ENCODE assay signal across 9 mouse cellular contexts in the genomic region with DNA sequence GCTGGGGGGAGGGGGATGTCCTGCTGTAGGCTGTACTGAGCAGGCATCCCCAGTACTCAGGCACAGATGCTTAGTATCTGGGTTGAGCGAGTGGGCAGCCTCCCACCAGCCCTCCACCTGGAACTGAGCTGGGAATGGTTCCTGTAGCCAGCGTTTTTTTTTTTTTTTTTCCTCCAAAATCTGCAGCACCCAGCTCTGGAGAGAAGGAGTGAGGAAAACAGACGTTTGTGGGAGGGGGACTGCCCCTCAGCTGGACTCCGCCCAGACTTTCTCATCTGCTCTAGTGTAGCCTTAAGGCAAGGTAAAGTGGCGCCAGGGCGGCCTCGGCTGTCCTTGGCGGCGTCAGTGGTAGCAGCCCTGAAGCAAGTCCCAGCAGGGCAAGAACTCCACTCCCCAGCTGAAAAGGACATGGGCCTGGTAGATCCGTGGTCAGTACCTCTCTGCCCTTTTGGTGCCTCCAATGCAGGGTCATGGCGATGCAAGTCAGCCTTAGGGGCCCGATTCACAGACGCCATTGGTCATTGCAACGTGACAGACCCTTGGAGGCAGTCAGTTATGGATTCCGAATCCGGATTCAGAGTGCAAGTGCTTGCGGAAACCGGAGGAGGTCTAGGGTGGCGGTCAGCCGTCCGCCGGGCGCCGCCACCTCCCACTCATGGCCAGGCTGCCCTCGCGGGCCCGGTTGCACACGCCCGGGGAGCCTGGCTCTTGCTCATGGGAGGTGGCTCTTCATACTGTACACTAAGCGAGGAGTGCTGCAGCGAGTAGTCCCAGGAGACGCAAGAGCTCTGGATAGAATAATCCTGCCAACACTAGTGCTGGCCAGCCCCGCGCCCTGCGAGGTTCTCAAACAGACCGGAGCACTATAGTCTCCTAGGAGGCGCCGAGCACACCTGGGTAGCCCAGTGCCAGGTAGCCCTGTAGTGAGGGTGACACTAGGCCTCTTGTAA. TPM values are rescaled to one million over a fixed set of nuclear protein-coding genes. Genes with fewer than 3 reads are reported as not detected.
DNase-seq lines count a peak whose midpoint lies in the region; ATAC-seq lines count a peak whose summit lies in the region.
"Had no signal": no experiment of that assay in that cellular context is flagged by ENCODE, and none has a peak within 500 bp of the region (broad histone marks: within the 10 kb centered on the region; RNA-seq: fewer than 3 reads in every experiment).

No protein-coding gene starts in this region.

- peak; percentile 62 for DNase-seq in NIH3T3 (ENCODE audit: low read depth)
- peak; percentile 51 for DNase-seq in cerebellum, adult 8-10 months
- peak; percentile 50 to 70 for DNase-seq in frontal cortex, postnatal 36 days (ENCODE audit: low spot score in 2 of 2)
- DNase-seq in left cerebral cortex, adult 8-10 months (ENCODE audit: low spot score in 2 of 2) = peak; percentile 30 to 85
- DNase-seq in right cerebral cortex, postnatal 4 days = peak; percentile 44
- DNase-seq in spleen, postnatal 36 days (ENCODE audit: low spot score in 2 of 2) = no peak

- peak overlapping the region; percentile 70 for H3K9ac ChIP-seq in hindbrain, embryonic 15.5 days

- 4% methylated on average over 38 of the region's 38 CpGs for WGBS in hindbrain, embryonic 15.5 days

- H3K4me3 ChIP-seq in hindbrain, embryonic 15.5 days = peak overlapping the region; percentile 63

- H3K27me3 ChIP-seq in hindbrain, embryonic 15.5 days = peaks cover 4% of the 10 kb centered on the region; the same call in 1 of the 2 replicates

- H3K9me3 ChIP-seq in hindbrain, embryonic 15.5 days = no peaks in the 10 kb centered on the region

- peak; percentile 46; the same call in 1 of the 2 replicates for ATAC-seq in hindbrain, embryonic 15.5 days (ENCODE audit: low FRiP score, low read depth)
- 0 out of 2 replicates have a peak, but pooled peaks have one; percentile 1 for ATAC-seq in megakaryocyte progenitor cell, adult 5-6 weeks (replicated peaks; ENCODE audit: poor library complexity)

- peaks cover 42% of the 10 kb centered on the region for H3K4me1 ChIP-seq in hindbrain, embryonic 15.5 days (replicated peaks)

- no peaks in the 10 kb centered on the region for H3K36me3 ChIP-seq in hindbrain, embryonic 15.5 days

- no peak overlapping the region for H3K27ac ChIP-seq in hindbrain, embryonic 15.5 days (replicated peaks)

- peak overlapping the region; percentile 99 for H3K4me2 ChIP-seq in hindbrain, embryonic 15.5 days

RNA-seq across cellular contexts. Expression of gene Pwwp2b, which starts 1.1 kb away (rescaled TPM):
- polyA plus RNA-seq in hindbrain, embryonic 15.5 days (2015; fragmentation: Nextera tagmentation; extraction: Ambion mirVana) = 5.8 and 6.3 TPM in 2 replicates
- 10 to 100 TPM; 16.8 to 18.3 (median 17.7) TPM for total RNA-seq in left cerebral cortex, adult 8-10 months (2022)
- 3.7 and 4.6 TPM in 2 replicates for total RNA-seq in megakaryocyte progenitor cell, adult 5-6 weeks (2015)
- 2.5 and 4.7 TPM in 2 replicates for total RNA-seq in megakaryocyte progenitor cell, adult 5-6 weeks (2017)

RNA-seq across cellular contexts. Expression of gene Stk32c, which starts 34.1 kb away (rescaled TPM):
- polyA plus RNA-seq in hindbrain, embryonic 15.5 days (2015; fragmentation: Nextera tagmentation; extraction: Ambion mirVana) = 2.6 and 3.3 TPM in 2 replicates
- total RNA-seq in left cerebral cortex, adult 8-10 months (2022) = 100 to 1,000 TPM; 175 to 186 (median 183) TPM
- not detected in 2 replicates for total RNA-seq in megakaryocyte progenitor cell, adult 5-6 weeks (2015)
- not detected in 2 replicates for total RNA-seq in megakaryocyte progenitor cell, adult 5-6 weeks (2017)
- total RNA-seq: common myeloid progenitor, adult 5-6 weeks had no signal

RNA-seq across cellular contexts. Expression of gene Lrrc27, which starts 34.4 kb away (rescaled TPM):
- 3.9 and 8.0 TPM in 2 replicates for polyA plus RNA-seq in hindbrain, embryonic 15.5 days (2015; fragmentation: Nextera tagmentation; extraction: Ambion mirVana)
- total RNA-seq in left cerebral cortex, adult 8-10 months (2022) = 10 to 100 TPM in 1 of 4 experiments, 1 to 10 TPM in 3; 7.4 to 13.7 (median 8.4) TPM
- total RNA-seq in megakaryocyte progenitor cell, adult 5-6 weeks (2015) = 1.2 and 2.0 TPM in 2 replicates
- total RNA-seq in megakaryocyte progenitor cell, adult 5-6 weeks (2017) = 1.4 and 2.1 TPM in 2 replicates

Comparison
In these comparisons a context has a peak if more than half of its experiments do, and no peak if none do; other contexts are left out.
1. DNase-seq: peak in NIH3T3 (single experiment), cerebellum, adult 8-10 months (single experiment), frontal cortex, postnatal 36 days (2 of 2), left cerebral cortex, adult 8-10 months (2 of 2) and right cerebral cortex, postnatal 4 days (single experiment); none in spleen, postnatal 36 days (0 of 2).
2. RNA of gene Stk32c, which starts 34.1 kb away (total RNA-seq): 175 to 186 TPM in left cerebral cortex, adult 8-10 months; not detected in megakaryocyte progenitor cell, adult 5-6 weeks; every median in the first group is over 100 times any median in the second.